Mouse (Mus musculus) G1E (cell line): ENCODE measurements at regions not wholly inside any gene's neighbourhood (a gene's known extent, or its start where the extent isn't known, plus 50 kb on each side); places are given as distances from the start of the nearest gene placed in this dataset.

Source experiments
- CTCF ChIP-seq: IDR thresholded peaks from 2 replicates; pipeline ENCODE4 v1.5.1; 2012; ENCODE audit warnings: low read depth, low read length, inconsistent platforms, mixed read lengths
- GATA1 ChIP-seq: IDR thresholded peaks from 2 replicates; pipeline ENCODE4 v1.6.1; 2012; ENCODE audit warnings: borderline replicate concordance, low read length, inconsistent platforms, mixed read lengths
- POLR2AphosphoS5 ChIP-seq: IDR thresholded peaks from 2 replicates; pipeline ENCODE4 v1.6.1; 2012; ENCODE audit warnings: low read depth, low read length, inconsistent platforms; ENCODE audit not compliant: insufficient replicate concordance
- TAL1 ChIP-seq: conservative IDR thresholded peaks from 2 replicates; pipeline ENCODE4 v1.6.1; 2012; ENCODE audit warnings: low read depth, low read length, inconsistent platforms, mixed read lengths

DNA sequence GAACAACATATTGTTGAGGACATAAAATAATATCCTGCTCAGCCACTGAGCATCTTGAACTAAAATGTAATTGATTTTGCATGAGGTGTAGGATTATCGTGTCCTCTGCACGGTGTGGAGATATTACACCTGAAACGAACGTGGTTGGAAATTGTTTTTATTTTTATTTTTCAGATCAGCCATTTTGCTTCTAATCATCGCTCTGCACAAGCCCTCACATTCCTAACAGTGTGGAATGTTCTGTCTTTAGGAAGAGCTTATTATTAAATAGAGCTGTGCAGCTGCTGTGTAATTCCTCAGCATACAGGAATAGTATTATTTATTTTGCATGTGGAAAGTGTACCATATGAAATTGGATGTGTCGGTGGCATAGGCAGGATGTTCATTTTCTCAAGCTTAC is 1014.3 kb downstream of the Adgrl2 start:
- TF ChIP-seq CTCF (no peak), TAL1 (no peak), GATA1 (no peak), POLR2AphosphoS5 (no peak)
